Mouse (Mus musculus): ENCODE measurements at regions not wholly inside any gene's neighbourhood (a gene's known extent, or its start where the extent isn't known, plus 50 kb on each side); places are given as distances from the start of the nearest gene placed in this dataset.
A peak's percentile ranks its signal among the peaks of the same experiment; 100 is the strongest.

- DNase-seq: no peak
Observed at GRCm38 (mm10) chr4:39292348-39292845, 157.7 kb upstream of the 1700009N14Rik start.

GRCm38 (mm10) chr4:39310131-39310530 lies 140.0 kb upstream of the 1700009N14Rik start:
- DNase-seq: no peak

GRCm38 (mm10) chr4:39344401-39345138 lies 105.5 kb upstream of the 1700009N14Rik start:
- peak; percentile 93 for DNase-seq

GRCm38 (mm10) chr4:39345139-39345412 lies 105.0 kb upstream of the 1700009N14Rik start:
- no peak for DNase-seq

GRCm38 (mm10) chr4:39368159-39368558 lies 81.9 kb upstream of the 1700009N14Rik start:
- no peak for DNase-seq

- DNase-seq: no peak
Observed at GRCm38 (mm10) chr4:39380771-39381170, 69.3 kb upstream of the 1700009N14Rik start.

GRCm38 (mm10) chr4:39398226-39398625 lies 51.9 kb upstream of the 1700009N14Rik start:
- DNase-seq: no peak
